Mouse (Mus musculus): ENCODE data around the gene Gm45213. TPM values are rescaled to one million over a fixed set of nuclear protein-coding genes. Genes with fewer than 3 reads are reported as not detected.

Gene Gm45213
- polyA plus RNA-seq, 1 experiment from 2014 or later: not detected

GRCm38 (mm10) chr7:66036809-66037208 lies 6.6 kb upstream of the Gm45213 start:
- H3K27me3 ChIP-seq (ENCODE audit: insufficient read depth, low read length): no peaks in the 10 kb centered on the region
- H3K9me3 ChIP-seq (ENCODE audit: low read length): no peaks in the 10 kb centered on the region
- ATAC-seq (no peak), DNase-seq (no peak)
- TF ChIP-seq CTCF (IDR thresholded peaks at IDR 0.05; ENCODE audit: low read depth) (no peak), EP300 (IDR thresholded peaks at IDR 0.05; ENCODE audit: low read depth) (no peak)
- 48% methylated on average over 8 of the region's 8 CpGs for WGBS (ENCODE audit: insufficient replicate concordance)
- H3K9ac ChIP-seq (replicated peaks): no peak overlapping the region
- no peak overlapping the region for H3K27ac ChIP-seq (ENCODE audit: low read depth)
- H3K4me2 ChIP-seq (ENCODE audit: low read depth, low read length): no peak overlapping the region
- no peaks in the 10 kb centered on the region for H3K36me3 ChIP-seq (replicated peaks; ENCODE audit: insufficient read depth, low read length)
- no peaks in the 10 kb centered on the region for H3K4me1 ChIP-seq (ENCODE audit: insufficient read depth)
- H3K4me3 ChIP-seq (ENCODE audit: low read depth, low read length): no peak overlapping the region

GRCm38 (mm10) chr7:66038261-66038660 lies 5.1 kb upstream of the Gm45213 start:
- H3K27ac ChIP-seq (ENCODE audit: low read depth): no peak overlapping the region
- H3K9me3 ChIP-seq (ENCODE audit: low read length): no peaks in the 10 kb centered on the region
- H3K36me3 ChIP-seq (replicated peaks; ENCODE audit: insufficient read depth, low read length): no peaks in the 10 kb centered on the region
- no peak for TF ChIP-seq EP300 (IDR thresholded peaks at IDR 0.05; ENCODE audit: low read depth)
- no peak for TF ChIP-seq CTCF (IDR thresholded peaks at IDR 0.05; ENCODE audit: low read depth)
- no peak overlapping the region for H3K4me2 ChIP-seq (ENCODE audit: low read depth, low read length)
- H3K4me3 ChIP-seq (ENCODE audit: low read depth, low read length): no peak overlapping the region
- 62% methylated on average over 3 of the region's 3 CpGs for WGBS (ENCODE audit: insufficient replicate concordance)
- H3K4me1 ChIP-seq (ENCODE audit: insufficient read depth): no peaks in the 10 kb centered on the region
- no peak overlapping the region for H3K9ac ChIP-seq (replicated peaks)
- ATAC-seq (no peak), DNase-seq (no peak)
- H3K27me3 ChIP-seq (ENCODE audit: insufficient read depth, low read length): no peaks in the 10 kb centered on the region

GRCm38 (mm10) chr7:66038730-66039129 lies 4.7 kb upstream of the Gm45213 start:
- Histone ChIP-seq H3K4me1 (ENCODE audit: insufficient read depth) (no peaks in the 10 kb centered on the region), H3K4me3 (ENCODE audit: low read depth, low read length) (no peak overlapping the region), H3K4me2 (ENCODE audit: low read depth, low read length) (no peak overlapping the region), H3K9me3 (ENCODE audit: low read length) (no peaks in the 10 kb centered on the region), H3K9ac (replicated peaks) (no peak overlapping the region), H3K27ac (ENCODE audit: low read depth) (no peak overlapping the region), H3K27me3 (ENCODE audit: insufficient read depth, low read length) (no peaks in the 10 kb centered on the region), H3K36me3 (replicated peaks; ENCODE audit: insufficient read depth, low read length) (no peaks in the 10 kb centered on the region)
- DNase-seq (no peak), ATAC-seq (no peak)
- WGBS (ENCODE audit: insufficient replicate concordance): 76% methylated on average over 11 of the region's 11 CpGs
- no peak for TF ChIP-seq CTCF (IDR thresholded peaks at IDR 0.05; ENCODE audit: low read depth)
- TF ChIP-seq EP300 (IDR thresholded peaks at IDR 0.05; ENCODE audit: low read depth): no peak

- Histone ChIP-seq H3K27ac (ENCODE audit: low read depth) (no peak overlapping the region), H3K9ac (replicated peaks) (no peak overlapping the region), H3K4me2 (ENCODE audit: low read depth, low read length) (no peak overlapping the region), H3K9me3 (ENCODE audit: low read length) (no peaks in the 10 kb centered on the region), H3K36me3 (replicated peaks; ENCODE audit: insufficient read depth, low read length) (no peaks in the 10 kb centered on the region), H3K27me3 (ENCODE audit: insufficient read depth, low read length) (no peaks in the 10 kb centered on the region), H3K4me1 (ENCODE audit: insufficient read depth) (no peaks in the 10 kb centered on the region), H3K4me3 (ENCODE audit: low read depth, low read length) (no peak overlapping the region)
- DNase-seq (no peak), ATAC-seq (no peak)
- TF ChIP-seq CTCF (IDR thresholded peaks at IDR 0.05; ENCODE audit: low read depth): no peak
- no peak for TF ChIP-seq EP300 (IDR thresholded peaks at IDR 0.05; ENCODE audit: low read depth)
- WGBS (ENCODE audit: insufficient replicate concordance): 78% methylated on average over 18 of the region's 18 CpGs
Measured at GRCm38 (mm10) chr7:66040026-66040814, 3.2 kb upstream of the Gm45213 start.

DNA sequence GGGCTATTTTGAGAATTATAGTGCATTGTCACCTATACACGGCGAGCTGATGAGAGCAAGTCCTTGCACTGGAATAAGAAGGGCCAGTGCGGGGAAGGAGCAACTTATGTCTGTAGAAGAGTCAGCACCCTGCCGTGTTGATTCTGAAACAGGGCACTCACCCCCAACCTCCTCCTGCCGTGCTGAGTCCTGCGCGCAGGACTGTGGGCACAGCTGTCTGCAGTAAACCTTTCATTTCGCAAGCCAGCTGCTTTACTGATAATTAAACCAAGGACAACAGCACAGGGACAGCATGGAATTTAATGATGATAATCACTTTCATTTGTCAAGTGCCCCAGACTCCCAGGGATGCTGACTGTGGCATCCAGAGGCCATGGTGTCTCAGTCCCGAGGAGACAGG lies 1.2 kb downstream of the Gm45213 start:
- H3K4me3 ChIP-seq (ENCODE audit: low read depth, low read length): no peak overlapping the region
- TF ChIP-seq EP300 (IDR thresholded peaks at IDR 0.05; ENCODE audit: low read depth) (no peak), CTCF (IDR thresholded peaks at IDR 0.05; ENCODE audit: low read depth) (no peak)
- H3K27ac ChIP-seq (ENCODE audit: low read depth): no peak overlapping the region
- H3K9me3 ChIP-seq (ENCODE audit: low read length): no peaks in the 10 kb centered on the region
- H3K4me2 ChIP-seq (ENCODE audit: low read depth, low read length): no peak overlapping the region
- WGBS (ENCODE audit: insufficient replicate concordance): 62% methylated on average over 9 of the region's 9 CpGs
- H3K4me1 ChIP-seq (ENCODE audit: insufficient read depth): no peaks in the 10 kb centered on the region; the same call in 1 of the 2 replicates
- no peaks in the 10 kb centered on the region for H3K36me3 ChIP-seq (replicated peaks; ENCODE audit: insufficient read depth, low read length)
- ATAC-seq (no peak), DNase-seq (no peak)
- H3K27me3 ChIP-seq (ENCODE audit: insufficient read depth, low read length): no peaks in the 10 kb centered on the region
- no peak overlapping the region for H3K9ac ChIP-seq (replicated peaks)

GRCm38 (mm10) chr7:66046921-66047918 lies 3.8 kb downstream of the Gm45213 start:
- no peak overlapping the region for H3K9ac ChIP-seq (replicated peaks)
- no peak overlapping the region for H3K4me2 ChIP-seq (ENCODE audit: low read depth, low read length)
- WGBS (ENCODE audit: insufficient replicate concordance): 53% methylated on average over 17 of the region's 17 CpGs
- no peaks in the 10 kb centered on the region; the same call in 1 of the 2 replicates for H3K4me1 ChIP-seq (ENCODE audit: insufficient read depth)
- TF ChIP-seq CTCF (IDR thresholded peaks at IDR 0.05; ENCODE audit: low read depth): no peak
- H3K27ac ChIP-seq (ENCODE audit: low read depth): no peak overlapping the region
- H3K4me3 ChIP-seq (ENCODE audit: low read depth, low read length): no peak overlapping the region
- no peaks in the 10 kb centered on the region for H3K9me3 ChIP-seq (ENCODE audit: low read length)
- H3K36me3 ChIP-seq (replicated peaks; ENCODE audit: insufficient read depth, low read length): no peaks in the 10 kb centered on the region
- DNase-seq: peak; percentile 41
- ATAC-seq: peak; percentile 89
- no peaks in the 10 kb centered on the region for H3K27me3 ChIP-seq (ENCODE audit: insufficient read depth, low read length)
